Mouse (Mus musculus): ENCODE data around the gene Olfr872. TPM values are rescaled to one million over a fixed set of nuclear protein-coding genes. Genes with fewer than 3 reads are reported as not detected.

The Olfr872 gene
- polyA plus RNA-seq (2015; fragmentation: Illumina TruSeq; extraction: RNeasy Lipid Tissue Mini Kit (QIAGEN cat#74804); ENCODE audit: low read depth, low replicate concordance) = not detected

GRCm38 (mm10) chr9:20236819-20237218 is at the start of gene Olfr872:
Gene Olfr872, plus strand, starts transcription at chr9:20237119.

GRCm38 (mm10) chr9:20211907-20212306 is 25.0 kb upstream of the Olfr872 start, which contains the start of gene Olfr871:
Gene Olfr871, plus strand, starts transcription at chr9:20212207.

GRCm38 (mm10) chr9:20282051-20282450 is 45.1 kb downstream of the Olfr872 start, which contains the start of gene Olfr39:
Gene Olfr39, plus strand, starts transcription at chr9:20282351.

GRCm38 (mm10) chr9:20298232-20298631 is 61.3 kb downstream of the Olfr872 start, which contains the start of gene Olfr873:
Gene Olfr873, plus strand, starts transcription at chr9:20298532.

Other genes starting within 250 kb of the Olfr872 start
- not detected for gene Olfr866, start 209.1 kb upstream of the Olfr872 start, polyA plus RNA-seq (2015; fragmentation: Illumina TruSeq; extraction: RNeasy Lipid Tissue Mini Kit (QIAGEN cat#74804); ENCODE audit: low read depth, low replicate concordance)
- not detected for gene Olfr867, start 179.6 kb upstream of the Olfr872 start, polyA plus RNA-seq (2015; fragmentation: Illumina TruSeq; extraction: RNeasy Lipid Tissue Mini Kit (QIAGEN cat#74804); ENCODE audit: low read depth, low replicate concordance)
- gene Olfr868, start 138.5 kb upstream of the Olfr872 start, polyA plus RNA-seq (2015; fragmentation: Illumina TruSeq; extraction: RNeasy Lipid Tissue Mini Kit (QIAGEN cat#74804); ENCODE audit: low read depth, low replicate concordance) = not detected
- not detected for gene Olfr869, start 108.1 kb upstream of the Olfr872 start, polyA plus RNA-seq (2015; fragmentation: Illumina TruSeq; extraction: RNeasy Lipid Tissue Mini Kit (QIAGEN cat#74804); ENCODE audit: low read depth, low replicate concordance)
- gene Olfr870, start 63.1 kb upstream of the Olfr872 start, polyA plus RNA-seq (2015; fragmentation: Illumina TruSeq; extraction: RNeasy Lipid Tissue Mini Kit (QIAGEN cat#74804); ENCODE audit: low read depth, low replicate concordance) = not detected
- not detected for gene Olfr871, start 24.9 kb upstream of the Olfr872 start, polyA plus RNA-seq (2015; fragmentation: Illumina TruSeq; extraction: RNeasy Lipid Tissue Mini Kit (QIAGEN cat#74804); ENCODE audit: low read depth, low replicate concordance)
- not detected for gene Olfr39, start 45.2 kb downstream of the Olfr872 start, polyA plus RNA-seq (2015; fragmentation: Illumina TruSeq; extraction: RNeasy Lipid Tissue Mini Kit (QIAGEN cat#74804); ENCODE audit: low read depth, low replicate concordance)
- gene Olfr873, start 61.4 kb downstream of the Olfr872 start, polyA plus RNA-seq (2015; fragmentation: Illumina TruSeq; extraction: RNeasy Lipid Tissue Mini Kit (QIAGEN cat#74804); ENCODE audit: low read depth, low replicate concordance) = not detected
- gene Olfr18, start 99.0 kb downstream of the Olfr872 start, polyA plus RNA-seq (2015; fragmentation: Illumina TruSeq; extraction: RNeasy Lipid Tissue Mini Kit (QIAGEN cat#74804); ENCODE audit: low read depth, low replicate concordance) = not detected
- gene Zfp560, start 148.1 kb downstream of the Olfr872 start, polyA plus RNA-seq (2015; fragmentation: Illumina TruSeq; extraction: RNeasy Lipid Tissue Mini Kit (QIAGEN cat#74804); ENCODE audit: low read depth, low replicate concordance) = 19.7 TPM
- gene Zfp26, start 223.0 kb downstream of the Olfr872 start, polyA plus RNA-seq (2015; fragmentation: Illumina TruSeq; extraction: RNeasy Lipid Tissue Mini Kit (QIAGEN cat#74804); ENCODE audit: low read depth, low replicate concordance) = 9.5 TPM